Mouse (Mus musculus): ENCODE measurements around the gene Nlrp4e.
"Not testable (repeated sequence)": the region's sequence is repeated elsewhere in the genome, so short reads cannot be mapped to it uniquely, and the experiment has no call there.

The Nlrp4e gene

GRCm38 (mm10) chr7:23300892-23301291 lies at the start of gene Nlrp4e:
Gene Nlrp4e (plus strand): TSS chr7:23301192.
- not testable (repeated sequence) for DNase-seq

- not testable (repeated sequence) for DNase-seq
These were observed 49.4 kb upstream of the Nlrp4e start, which contains the start of gene Vmn1r166 for GRCm38 (mm10) chr7:23251582-23251981. Gene Vmn1r166 (minus strand): TSS chr7:23251682.

- DNase-seq = not testable (repeated sequence)
These were observed 22.2 kb upstream of the Nlrp4e start, which contains the start of gene Gm6902 for GRCm38 (mm10) chr7:23278800-23279199. Gene Gm6902 (minus strand): TSS chr7:23278900.

- not testable (repeated sequence) for DNase-seq
These were observed 57.3 kb downstream of the Nlrp4e start for GRCm38 (mm10) chr7:23358311-23358710.

- DNase-seq = no peak
These were observed 84.6 kb downstream of the Nlrp4e start, which contains the start of gene Nlrp5 for GRCm38 (mm10) chr7:23385589-23385988. Gene Nlrp5 (plus strand): TSS chr7:23385889.
